Mouse (Mus musculus) testis, adult 2 months (tissue): ENCODE data around the gene 4930426L09Rik.
"Not testable (repeated sequence)": the region's sequence is repeated elsewhere in the genome, so short reads cannot be mapped to it uniquely, and the experiment has no call there.

Experiments
- CTCF ChIP-seq: fragments of 200-500 bp; IDR thresholded peaks from 2 replicates; pipeline ENCODE4 v1.5.1; 2012; ENCODE audit warnings: low read depth, mild to moderate bottlenecking, inconsistent platforms, low read length, moderate library complexity; ENCODE audit not compliant: control insufficient read depth, insufficient read depth, insufficient replicate concordance
- POLR2A ChIP-seq: fragments of 200-500 bp; IDR thresholded peaks from 2 replicates; pipeline ENCODE4 v1.6.1; 2012; ENCODE audit warnings: low read depth, mild to moderate bottlenecking, inconsistent platforms, low read length, moderate library complexity; ENCODE audit not compliant: control insufficient read depth

DNA sequence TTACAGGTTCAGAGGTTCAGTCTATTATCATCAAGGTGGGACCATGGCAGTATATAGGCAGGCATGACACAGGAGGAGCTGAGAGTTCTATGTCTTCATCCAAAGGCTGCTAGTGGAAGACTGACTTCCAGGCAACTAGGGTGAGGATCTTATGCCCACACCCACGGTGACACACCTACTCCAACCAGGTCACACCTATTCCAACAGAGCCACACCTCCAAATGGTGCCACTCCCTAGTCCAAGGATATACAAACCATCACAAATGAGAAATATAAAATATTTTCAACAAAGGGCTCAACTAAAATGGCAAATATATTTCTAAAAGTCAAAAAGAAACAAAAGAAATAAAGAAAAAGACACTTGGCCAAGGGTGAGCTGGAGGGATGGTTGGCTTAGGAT, 12.4 kb downstream of the 4930426L09Rik start:
- TF ChIP-seq CTCF, POLR2A: not testable (repeated sequence)
